Mouse (Mus musculus) cortical plate, adult 2 months (tissue): ENCODE measurements around the gene Fam193a.

Source experiments
- CTCF ChIP-seq: fragments of 200-500 bp; IDR thresholded peaks from 2 replicates; pipeline ENCODE4 v1.5.1; 2011; ENCODE audit warnings: mild to moderate bottlenecking, control low read depth, low read length; ENCODE audit not compliant: insufficient read depth; ENCODE audit errors: extremely low read depth
- POLR2A ChIP-seq: fragments of 200-500 bp; IDR thresholded peaks from 2 replicates; pipeline ENCODE4 v1.6.1; 2011; ENCODE audit warnings: mild to moderate bottlenecking, low read length, control low read depth; ENCODE audit not compliant: insufficient read depth; ENCODE audit errors: extremely low read depth

- TF ChIP-seq POLR2A (no peak), CTCF (no peak)
Measured at GRCm38 (mm10) chr5:34395347-34395746, 25.6 kb downstream of the Fam193a start.
